Mouse (Mus musculus): ENCODE results near the gene Sgip1. TPM values are rescaled to one million over a fixed set of nuclear protein-coding genes. Genes with fewer than 3 reads are reported as not detected.
A peak's percentile ranks its signal among the peaks of the same experiment; 100 is the strongest.

Gene Sgip1
- polyA plus RNA-seq, 1 experiment = 10.3 TPM

DNA sequence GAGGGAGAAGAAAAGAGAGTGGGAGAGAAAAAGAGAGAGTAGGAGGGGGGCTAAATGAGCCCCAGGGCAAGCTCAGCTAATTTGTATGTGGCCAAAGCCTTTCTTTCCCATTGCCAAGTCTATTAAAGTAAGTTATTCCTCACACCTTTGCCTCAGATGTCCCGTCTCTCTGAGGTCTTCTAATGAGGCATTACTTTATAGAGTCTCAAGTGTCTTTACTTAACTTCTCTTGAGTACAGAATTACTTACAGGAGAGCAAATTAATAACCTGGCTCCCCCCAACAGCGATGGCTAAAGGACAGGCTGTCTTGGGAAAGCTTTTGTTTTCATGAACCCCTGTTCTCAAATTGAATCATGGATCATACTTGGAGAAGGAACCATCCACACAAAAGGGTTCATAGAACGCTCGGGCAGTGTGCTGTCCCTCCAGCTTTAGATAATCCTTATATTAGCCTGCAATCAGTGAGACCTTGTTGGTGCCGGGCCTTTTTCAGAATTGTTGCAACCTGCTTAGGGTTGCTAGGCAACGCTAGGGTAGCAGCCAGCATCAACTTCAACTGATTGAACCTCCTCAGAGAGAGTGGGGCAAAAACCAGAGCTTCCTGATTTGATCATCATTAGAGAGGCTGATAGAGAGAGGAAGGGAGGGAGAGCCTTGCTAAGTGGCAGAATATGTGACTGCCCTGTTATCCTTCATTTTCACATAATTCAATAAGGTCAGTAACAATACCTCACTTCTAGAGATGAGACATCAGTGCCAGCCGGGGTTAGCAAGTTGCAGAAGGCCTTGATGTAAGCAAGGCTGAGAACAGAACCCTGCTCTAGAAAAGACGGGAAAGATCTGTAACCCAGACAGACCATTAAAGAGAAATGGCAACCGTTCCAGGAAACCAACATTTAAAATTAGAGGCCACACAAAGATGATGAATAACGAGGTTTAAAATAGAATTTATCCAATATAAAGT lies 114.1 kb downstream of the Sgip1 start:
- Histone ChIP-seq H3K4me3 (ENCODE audit: control insufficient read depth, low read depth, low read length) (no peak overlapping the region), H3K4me1 (ENCODE audit: control insufficient read depth, insufficient read depth, low read length) (peaks cover 2% of the 10 kb centered on the region; the same call in 1 of the 2 replicates), H3K27ac (ENCODE audit: control insufficient read depth, insufficient read depth, low read depth, low read length) (no peak overlapping the region), H3K36me3 (ENCODE audit: control insufficient read depth, insufficient read depth, low read length) (no peaks in the 10 kb centered on the region), H3K27me3 (ENCODE audit: control insufficient read depth, insufficient read depth, low read length) (no peaks in the 10 kb centered on the region)
- TF ChIP-seq POLR2A (IDR thresholded peaks at IDR 0.05; ENCODE audit: control insufficient read depth, low read depth, low read length) = no peak
- no peak for TF ChIP-seq CTCF (IDR thresholded peaks at IDR 0.05; ENCODE audit: control insufficient read depth, insufficient read depth, insufficient replicate concordance, low read depth, low read length)

DNA sequence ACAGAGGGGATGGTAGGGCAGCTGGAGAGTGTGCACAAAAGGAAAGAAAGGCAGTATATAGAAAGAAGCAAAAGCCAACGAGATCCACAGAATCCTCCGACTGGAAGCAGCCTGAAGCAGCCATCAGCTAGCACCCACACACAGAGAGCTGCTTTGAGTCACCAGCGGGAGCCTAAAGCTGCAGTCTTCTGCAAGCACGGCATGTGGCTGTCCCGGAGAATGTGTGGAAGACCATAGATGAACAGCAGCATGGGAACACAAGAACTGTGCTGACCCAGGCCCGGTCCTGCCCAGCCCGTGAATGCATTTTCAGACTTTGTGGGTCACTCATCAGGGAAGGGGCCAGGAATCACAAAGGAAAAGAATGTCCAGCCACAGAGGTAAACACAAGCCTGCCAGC lies 115.0 kb downstream of the Sgip1 start:
- no peak overlapping the region for H3K4me3 ChIP-seq (ENCODE audit: control insufficient read depth, low read depth, low read length)
- TF ChIP-seq POLR2A (IDR thresholded peaks at IDR 0.05; ENCODE audit: control insufficient read depth, low read depth, low read length) (no peak), CTCF (IDR thresholded peaks at IDR 0.05; ENCODE audit: control insufficient read depth, insufficient read depth, insufficient replicate concordance, low read depth, low read length) (no peak)
- peaks cover 2% of the 10 kb centered on the region; the same call in 1 of the 2 replicates for H3K4me1 ChIP-seq (ENCODE audit: control insufficient read depth, insufficient read depth, low read length)
- no peak overlapping the region for H3K27ac ChIP-seq (ENCODE audit: control insufficient read depth, insufficient read depth, low read depth, low read length)
- no peaks in the 10 kb centered on the region for H3K27me3 ChIP-seq (ENCODE audit: control insufficient read depth, insufficient read depth, low read length)
- H3K36me3 ChIP-seq (ENCODE audit: control insufficient read depth, insufficient read depth, low read length) = no peaks in the 10 kb centered on the region

DNA sequence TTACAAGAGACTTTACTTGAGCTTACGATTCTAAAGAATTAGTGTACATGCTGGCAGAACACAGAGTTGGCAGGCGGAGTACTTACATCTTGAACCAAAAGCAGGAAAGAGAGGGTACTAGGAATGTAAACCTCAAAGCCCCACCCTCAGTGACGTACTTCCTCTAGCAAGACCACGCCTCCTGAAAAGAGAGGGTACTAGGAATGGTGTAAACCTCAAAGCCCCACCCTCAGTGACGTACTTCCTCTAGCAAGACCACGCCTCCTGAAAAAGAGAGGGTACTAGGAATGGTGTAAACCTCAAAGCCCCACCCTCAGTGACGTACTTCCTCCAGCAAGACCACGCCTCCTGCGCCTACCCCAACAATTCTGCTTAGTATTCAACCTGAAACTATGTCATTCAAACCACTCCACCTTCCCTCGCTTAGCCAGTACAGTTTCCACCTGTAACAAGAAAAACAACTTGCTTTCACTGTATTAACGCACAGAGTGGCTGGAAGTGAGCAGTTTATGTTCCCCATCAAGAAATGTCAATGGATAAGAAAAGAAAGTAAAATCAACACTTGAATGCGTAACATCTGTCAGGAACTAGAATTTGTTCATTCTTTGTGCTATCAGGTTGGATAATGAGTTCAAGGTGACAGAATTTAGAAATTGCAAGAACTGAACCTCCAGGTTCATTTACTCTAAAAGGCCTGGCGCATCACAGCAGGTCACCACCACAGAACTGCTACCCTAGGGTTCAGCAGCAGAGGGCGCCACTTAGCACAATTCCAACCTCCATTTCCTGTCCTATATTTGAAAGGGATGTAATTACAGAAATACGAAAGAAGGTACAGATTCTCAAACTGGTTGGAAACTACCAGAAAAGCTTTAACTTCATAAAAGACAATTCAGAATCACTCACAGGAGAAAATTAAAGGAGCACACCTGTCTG lies 118.4 kb downstream of the Sgip1 start:
- no peak overlapping the region for H3K27ac ChIP-seq (ENCODE audit: control insufficient read depth, insufficient read depth, low read depth, low read length)
- H3K36me3 ChIP-seq (ENCODE audit: control insufficient read depth, insufficient read depth, low read length) = no peaks in the 10 kb centered on the region
- peak overlapping the region; percentile 65; the same call in 1 of the 2 replicates for H3K4me3 ChIP-seq (ENCODE audit: control insufficient read depth, low read depth, low read length)
- TF ChIP-seq POLR2A (IDR thresholded peaks at IDR 0.05; ENCODE audit: control insufficient read depth, low read depth, low read length) = no peak
- peak; percentile 75; the same call in 1 of the 2 replicates for TF ChIP-seq CTCF (IDR thresholded peaks at IDR 0.05; ENCODE audit: control insufficient read depth, insufficient read depth, insufficient replicate concordance, low read depth, low read length)
- no peaks in the 10 kb centered on the region for H3K27me3 ChIP-seq (ENCODE audit: control insufficient read depth, insufficient read depth, low read length)
- peaks cover 2% of the 10 kb centered on the region; the same call in 1 of the 2 replicates for H3K4me1 ChIP-seq (ENCODE audit: control insufficient read depth, insufficient read depth, low read length)

DNA sequence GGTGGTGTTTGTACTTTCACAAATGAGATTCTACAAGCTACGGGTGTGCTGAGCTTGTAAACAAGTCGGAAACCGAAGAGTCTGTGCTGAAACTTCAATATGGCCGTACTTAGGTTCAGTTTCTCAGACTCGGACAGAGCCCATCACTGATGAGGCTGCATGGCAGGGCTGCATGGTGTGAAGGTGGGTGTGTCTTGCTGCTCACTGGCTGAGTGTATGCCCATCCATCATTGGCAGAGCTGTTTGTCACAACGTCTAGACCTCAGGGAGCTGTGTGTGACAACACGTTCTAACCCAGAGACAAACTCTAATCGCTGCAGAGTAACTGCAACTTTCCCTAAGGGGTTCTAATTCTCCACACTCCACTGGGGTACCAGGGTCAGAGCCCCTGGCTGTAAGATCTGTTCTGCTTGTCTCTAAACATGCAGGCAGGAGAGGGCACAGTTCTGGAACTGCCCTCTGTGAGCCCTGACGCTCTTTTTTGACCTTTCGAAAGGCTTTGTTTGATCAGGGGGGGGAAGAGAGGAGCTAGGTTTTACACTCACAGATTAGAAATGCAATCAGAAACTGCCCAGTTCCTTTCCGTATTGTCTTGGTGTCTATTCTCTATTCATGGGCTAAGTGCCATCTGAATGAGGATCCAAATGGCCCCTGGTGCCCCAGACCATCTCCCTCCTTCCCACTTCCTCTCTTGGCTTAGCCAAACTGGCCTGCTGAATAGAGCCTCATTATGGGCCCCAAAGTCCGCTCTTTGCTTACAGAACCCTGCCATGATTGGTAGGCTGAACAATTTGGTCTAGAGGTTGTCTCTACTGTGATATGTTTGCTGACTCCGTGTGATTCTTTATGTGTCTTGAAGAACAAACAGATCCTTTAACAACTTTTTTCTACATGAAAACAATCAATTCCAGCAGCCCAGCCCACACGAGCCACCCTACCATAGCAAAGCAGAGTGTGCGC lies 121.9 kb downstream of the Sgip1 start:
- H3K4me3 ChIP-seq (ENCODE audit: control insufficient read depth, low read depth, low read length) = no peak overlapping the region
- H3K27me3 ChIP-seq (ENCODE audit: control insufficient read depth, insufficient read depth, low read length) = no peaks in the 10 kb centered on the region
- H3K36me3 ChIP-seq (ENCODE audit: control insufficient read depth, insufficient read depth, low read length) = no peaks in the 10 kb centered on the region
- H3K27ac ChIP-seq (ENCODE audit: control insufficient read depth, insufficient read depth, low read depth, low read length) = no peak overlapping the region
- TF ChIP-seq CTCF (IDR thresholded peaks at IDR 0.05; ENCODE audit: control insufficient read depth, insufficient read depth, insufficient replicate concordance, low read depth, low read length) (no peak), POLR2A (IDR thresholded peaks at IDR 0.05; ENCODE audit: control insufficient read depth, low read depth, low read length) (no peak)
- H3K4me1 ChIP-seq (ENCODE audit: control insufficient read depth, insufficient read depth, low read length) = peaks cover 2% of the 10 kb centered on the region; the same call in 1 of the 2 replicates

DNA sequence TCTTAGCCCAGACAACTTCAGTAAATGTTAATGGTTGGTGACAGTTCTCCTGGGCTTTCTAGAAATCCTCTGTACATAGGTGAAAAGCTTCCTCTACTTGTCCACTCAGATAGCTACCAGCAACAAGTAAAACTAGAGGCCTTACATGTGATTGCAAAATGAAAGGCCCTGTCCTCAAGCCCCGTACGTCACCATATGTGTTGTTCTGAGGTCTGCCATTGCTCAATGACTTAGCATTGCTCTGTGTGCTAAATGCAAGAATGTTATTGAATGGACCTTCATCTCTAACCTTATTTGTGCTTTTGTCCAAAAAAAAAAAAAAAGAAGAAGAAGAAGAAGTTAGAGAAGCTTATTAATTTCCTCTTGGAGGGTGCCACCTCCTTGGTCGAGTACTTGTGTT lies 125.4 kb downstream of the Sgip1 start:
- Histone ChIP-seq H3K36me3 (ENCODE audit: control insufficient read depth, insufficient read depth, low read length) (no peaks in the 10 kb centered on the region), H3K4me1 (ENCODE audit: control insufficient read depth, insufficient read depth, low read length) (no peaks in the 10 kb centered on the region), H3K27ac (ENCODE audit: control insufficient read depth, insufficient read depth, low read depth, low read length) (no peak overlapping the region), H3K4me3 (ENCODE audit: control insufficient read depth, low read depth, low read length) (no peak overlapping the region), H3K27me3 (ENCODE audit: control insufficient read depth, insufficient read depth, low read length) (no peaks in the 10 kb centered on the region)
- TF ChIP-seq CTCF (IDR thresholded peaks at IDR 0.05; ENCODE audit: control insufficient read depth, insufficient read depth, insufficient replicate concordance, low read depth, low read length) (no peak), POLR2A (IDR thresholded peaks at IDR 0.05; ENCODE audit: control insufficient read depth, low read depth, low read length) (no peak)

DNA sequence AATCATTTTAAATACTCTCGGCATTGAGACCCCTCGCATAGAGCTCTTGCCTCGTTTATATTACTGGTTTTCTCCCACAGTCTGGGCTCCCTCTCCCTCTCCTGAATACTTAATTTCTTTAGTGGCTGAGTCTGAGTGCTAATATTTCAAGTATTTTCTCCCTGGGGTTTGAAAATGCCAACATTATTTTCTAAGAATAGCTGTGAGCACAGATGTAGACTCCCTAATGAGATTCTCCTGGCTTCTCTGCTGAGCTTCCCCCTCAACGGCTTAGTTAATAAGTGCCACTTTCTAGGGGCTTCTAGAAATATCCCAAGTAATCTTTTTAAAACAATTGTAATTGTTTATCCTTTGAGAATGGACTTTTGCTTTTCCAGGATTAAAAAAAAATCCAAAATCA lies 130.2 kb downstream of the Sgip1 start:
- Histone ChIP-seq H3K4me3 (ENCODE audit: control insufficient read depth, low read depth, low read length) (no peak overlapping the region), H3K27me3 (ENCODE audit: control insufficient read depth, insufficient read depth, low read length) (no peaks in the 10 kb centered on the region), H3K36me3 (ENCODE audit: control insufficient read depth, insufficient read depth, low read length) (no peaks in the 10 kb centered on the region), H3K27ac (ENCODE audit: control insufficient read depth, insufficient read depth, low read depth, low read length) (no peak overlapping the region), H3K4me1 (ENCODE audit: control insufficient read depth, insufficient read depth, low read length) (no peaks in the 10 kb centered on the region)
- no peak for TF ChIP-seq CTCF (IDR thresholded peaks at IDR 0.05; ENCODE audit: control insufficient read depth, insufficient read depth, insufficient replicate concordance, low read depth, low read length)
- no peak for TF ChIP-seq POLR2A (IDR thresholded peaks at IDR 0.05; ENCODE audit: control insufficient read depth, low read depth, low read length)

All from testis, adult 2 months (tissue).